Mouse (Mus musculus): ENCODE results near the gene Cd63.

- TF ChIP-seq CTCF (conservative IDR thresholded peaks at IDR 0.05 in 1 of 2, IDR thresholded peaks at IDR 0.05 in 1 of 2; ENCODE audit: low read depth in 2 of 2, low read length in 2 of 2) (no peak), EP300 (IDR thresholded peaks at IDR 0.05; ENCODE audit: low read length) (no peak), POLR2AphosphoS2 (IDR thresholded peaks at IDR 0.05; ENCODE audit: low read depth, low read length) (no peak), POLR2A (IDR thresholded peaks at IDR 0.05; ENCODE audit: low read depth, low read length) (no peak), TCF12 (IDR thresholded peaks at IDR 0.05; ENCODE audit: low read depth, low read length) (no peak), UBTF (IDR thresholded peaks at IDR 0.05; ENCODE audit: low read depth, low read length) (no peak), MYC (IDR thresholded peaks at IDR 0.05; ENCODE audit: low read depth, low read length) (no peak), USF1 (IDR thresholded peaks at IDR 0.05; ENCODE audit: low read depth, low read length) (no peak), NELFE (IDR thresholded peaks at IDR 0.05; ENCODE audit: low read depth, low read length) (no peak), E2F4 (IDR thresholded peaks at IDR 0.05; ENCODE audit: insufficient replicate concordance, low read depth, low read length) (no peak), ETS1 (conservative IDR thresholded peaks at IDR 0.05; ENCODE audit: low read depth, low read length) (no peak)
Measured at GRCm38 (mm10) chr10:128919966-128920365, 19.2 kb downstream of the Cd63 start.
